Mouse (Mus musculus) sigmoid colon, adult 10 weeks (tissue): Measurements from ENCODE around the gene Sall4. TPM values are rescaled to one million over a fixed set of nuclear protein-coding genes. Genes with fewer than 3 reads are reported as not detected.

Source experiments
- polyA plus RNA-seq: library from polyadenylated mRNA; stranded (reverse); fragments of 350-450 nt; fragmentation: Illumina TruSeq; extraction: RNeasy Lipid Tissue Mini Kit (QIAGEN cat#74804); gene quantifications from one replicate; pipeline ENCODE4 v1.2.3, GENCODE M21; 2014; ENCODE audit warnings: low read depth, low replicate concordance

Gene Sall4
- polyA plus RNA-seq, result not detected

DNA sequence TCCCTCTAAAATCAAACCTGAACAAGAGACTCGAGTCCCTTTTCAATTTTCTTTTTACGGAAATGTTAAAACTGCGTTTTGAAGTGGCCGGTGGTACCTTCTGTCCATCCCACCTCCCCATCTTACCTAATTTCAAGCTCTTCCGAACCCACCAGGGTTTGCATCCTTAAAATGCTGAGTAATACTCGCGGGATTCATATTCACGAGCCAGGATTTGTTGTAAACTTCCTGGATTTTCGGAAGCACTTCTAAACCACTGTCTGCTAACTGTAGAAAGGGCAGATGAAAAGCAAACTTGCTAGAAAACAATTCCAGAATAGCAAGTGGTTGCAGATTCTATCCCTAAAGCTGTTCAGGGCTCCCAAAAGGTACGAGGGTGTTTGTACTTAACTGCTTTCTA, at the start of gene Sall4:
Gene Sall4, minus strand, starts transcription at position 362 of the 400 bp plus-strand sequence.

DNA sequence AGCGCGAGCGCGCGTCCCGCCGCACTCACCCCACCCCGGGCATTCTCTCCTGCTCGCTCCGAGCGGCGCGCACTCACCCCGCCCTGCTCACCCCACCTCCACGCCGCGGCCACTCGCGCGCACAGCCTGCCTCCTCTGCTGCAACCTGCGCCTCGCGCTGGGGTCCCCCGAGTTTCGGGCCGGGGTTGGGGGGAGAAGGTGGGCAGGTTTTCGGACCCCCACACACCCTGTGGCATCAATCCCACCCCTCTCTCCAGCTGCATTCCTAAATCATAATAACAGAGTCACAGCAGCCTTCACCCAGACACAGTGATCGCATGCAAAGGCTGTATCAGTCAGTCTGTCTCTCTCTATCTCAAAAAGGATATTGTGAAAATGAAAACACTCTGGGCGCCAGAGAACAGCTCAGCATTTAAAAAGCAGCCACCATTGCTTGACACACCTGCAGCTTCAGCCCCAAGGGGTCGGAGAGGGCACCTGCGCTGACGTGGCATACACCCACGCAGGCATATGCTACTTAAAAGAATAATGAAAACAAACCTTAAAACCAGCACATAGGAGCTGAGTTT, 25.6 kb downstream of the Sall4 start, which contains the start of gene Atp9a:
Gene Atp9a, minus strand, starts transcription at position 351 of the 569 bp plus-strand sequence.

Other genes with a start within 250 kb of the Sall4 start
- gene Nfatc2, start 166.3 kb downstream of the Sall4 start, polyA plus RNA-seq, result 2.6 TPM
- 21.9 TPM for gene Atp9a, start 25.5 kb downstream of the Sall4 start, polyA plus RNA-seq
- 1.8 TPM for gene Zfp64, start 187.6 kb upstream of the Sall4 start, polyA plus RNA-seq